Mouse (Mus musculus) hindbrain, embryonic 16.5 days (tissue): ENCODE measurements around the gene Krtap5-3. TPM values are rescaled to one million over a fixed set of nuclear protein-coding genes. Genes with fewer than 3 reads are reported as not detected.

Experiments
- ATAC-seq: fragments of 200-750 bp; cut with Nextera tagmentation; 2 replicates; pipeline ENCODE4 v1.8.0; 2017; ENCODE audit warnings: moderate TSS enrichment, moderate library complexity
- H3K27ac ChIP-seq: fragments of 300-500 bp; sonication (generic); 2 replicates; pipeline ENCODE4 v1.5.1; 2014; ENCODE audit warnings: low read depth, mild to moderate bottlenecking, control low read depth, low read length, moderate library complexity
- H3K27me3 ChIP-seq: fragments of 300-500 bp; sonication (generic); replicated peaks from 2 replicates; pipeline ENCODE4 v1.6.1; 2014; ENCODE audit warnings: low read length; ENCODE audit not compliant: control insufficient read depth, insufficient read depth
- H3K36me3 ChIP-seq: fragments of 300-500 bp; sonication (generic); 2 replicates; pipeline ENCODE4 v1.6.1; 2014; ENCODE audit warnings: mild to moderate bottlenecking, low read length, moderate library complexity, mixed read lengths; ENCODE audit not compliant: control insufficient read depth, insufficient read depth
- H3K4me1 ChIP-seq: fragments of 300-500 bp; sonication (generic); 2 replicates; pipeline ENCODE4 v1.6.1; 2014; ENCODE audit warnings: low read depth, low read length; ENCODE audit not compliant: control insufficient read depth, insufficient read depth
- H3K4me2 ChIP-seq: fragments of 300-500 bp; sonication (generic); 2 replicates; pipeline ENCODE4 v1.6.1; 2014; ENCODE audit warnings: mild to moderate bottlenecking, low read length, control low read depth, moderate library complexity
- H3K4me3 ChIP-seq: fragments of 300-500 bp; sonication (generic); 2 replicates; pipeline ENCODE4 v1.5.1; 2014; ENCODE audit warnings: mild to moderate bottlenecking, low read length, control low read depth, moderate library complexity
- H3K9ac ChIP-seq: fragments of 300-500 bp; sonication (generic); 2 replicates; pipeline ENCODE4 v1.6.1; 2014; ENCODE audit warnings: low read depth, mild to moderate bottlenecking, control low read depth, low read length, moderate library complexity
- H3K9me3 ChIP-seq: fragments of 300-500 bp; sonication (generic); 2 replicates; pipeline ENCODE4 v1.6.1; 2014; ENCODE audit warnings: mild to moderate bottlenecking, low read length, moderate library complexity; ENCODE audit not compliant: control insufficient read depth
- WGBS: fragments of 180-500 bp; shearing (Covaris S2); extraction: QIAGEN DNeasy Blood & Tissue Kit; methylation state at CpG from one replicate; pipeline ENCODE4 v1.1.7; 2014; 5-methylcytosine and 5-hydroxymethylcytosine counted together
- polyA plus RNA-seq: library from polyadenylated mRNA; unstranded; fragments of >200 nt; fragmentation: Nextera tagmentation; extraction: Ambion mirVana; gene quantifications from 2 replicates; pipeline ENCODE4 v1.2.1, GENCODE M21; 2015

Gene Krtap5-3
- polyA plus RNA-seq, 1 experiment from 2014 or later: not detected

- H3K27me3 ChIP-seq: no peaks in the 10 kb centered on the region
- H3K4me2 ChIP-seq: no peak within 1 kb of the TSS
- no peak within 1 kb of the TSS for H3K4me3 ChIP-seq
- no peak within 1 kb of the TSS for H3K9ac ChIP-seq
- no peak within 1 kb of the TSS for H3K27ac ChIP-seq
- no peaks in the 10 kb centered on the region for H3K36me3 ChIP-seq
- H3K4me1 ChIP-seq: no peaks in the 10 kb centered on the region
- no peak for ATAC-seq
- 44% methylated on average over 2 of the region's 2 CpGs for WGBS
- peaks cover 4% of the 10 kb centered on the region; the same call in 1 of the 2 replicates for H3K9me3 ChIP-seq
Observed at GRCm38 (mm10) chr7:142240978-142241377, 39.8 kb downstream of the Krtap5-3 start, which contains the start of gene Gm40460. TSS of gene Gm40460 (minus strand) at chr7:142241078.

GRCm38 (mm10) chr7:142249824-142250223 is 48.7 kb downstream of the Krtap5-3 start:
- no peaks in the 10 kb centered on the region for H3K27me3 ChIP-seq
- no peak overlapping the region for H3K4me3 ChIP-seq
- no peak for ATAC-seq
- no peak overlapping the region for H3K9ac ChIP-seq
- H3K36me3 ChIP-seq: no peaks in the 10 kb centered on the region
- no peaks in the 10 kb centered on the region for H3K9me3 ChIP-seq
- no peak overlapping the region for H3K27ac ChIP-seq
- WGBS: 0% methylated on average over 1 of the region's 1 CpGs
- no peak overlapping the region for H3K4me2 ChIP-seq
- no peaks in the 10 kb centered on the region for H3K4me1 ChIP-seq

Other genes starting within 250 kb of the Krtap5-3 start
- 52.7 and 55.9 TPM in 2 replicates for gene Mob2, start 140.3 kb upstream of the Krtap5-3 start, polyA plus RNA-seq
- 109 and 117 TPM in 2 replicates for gene Dusp8, start 105.5 kb upstream of the Krtap5-3 start, polyA plus RNA-seq
- gene Gm45618, start 80.6 kb upstream of the Krtap5-3 start, polyA plus RNA-seq: 0.25 TPM in 2 replicates
- gene Gm39115, start 65.3 kb upstream of the Krtap5-3 start, polyA plus RNA-seq: 0.24 TPM in 2 replicates
- gene Gm45337, start 56.8 kb upstream of the Krtap5-3 start, polyA plus RNA-seq: not detected in 2 replicates
- not detected in 2 replicates for gene Gm29735, start 44.3 kb upstream of the Krtap5-3 start, polyA plus RNA-seq
- gene Gm4553, start 35.6 kb upstream of the Krtap5-3 start, polyA plus RNA-seq: not detected in 2 replicates
- not detected in 2 replicates for gene Krtap5-2, start 25.4 kb upstream of the Krtap5-3 start, polyA plus RNA-seq
- gene Gm10153, start 11.0 kb upstream of the Krtap5-3 start, polyA plus RNA-seq: not detected in 2 replicates
- not detected in 2 replicates for gene Gm7579, start 10.5 kb downstream of the Krtap5-3 start, polyA plus RNA-seq
- gene Krtap5-5, start 28.6 kb downstream of the Krtap5-3 start, polyA plus RNA-seq: not detected in 2 replicates
- gene Gm40460, start 39.7 kb downstream of the Krtap5-3 start, polyA plus RNA-seq: not detected in 2 replicates
- gene Gm2431, start 57.0 kb downstream of the Krtap5-3 start, polyA plus RNA-seq: not detected in 2 replicates
- gene Gm4559, start 73.0 kb downstream of the Krtap5-3 start, polyA plus RNA-seq: not detected in 2 replicates
- not detected in 2 replicates for gene Krtap5-1, start 95.8 kb downstream of the Krtap5-3 start, polyA plus RNA-seq
- not detected in 2 replicates for gene Krtap5-4, start 102.2 kb downstream of the Krtap5-3 start, polyA plus RNA-seq
- 13.3 and 14.9 TPM in 2 replicates for gene Ifitm10, start 172.4 kb downstream of the Krtap5-3 start, polyA plus RNA-seq
- gene Gm49369, start 181.3 kb downstream of the Krtap5-3 start, polyA plus RNA-seq: 6.4 TPM in 1 of 2 replicates, not detected in the other
- gene Ctsd, start 186.7 kb downstream of the Krtap5-3 start, polyA plus RNA-seq: 356 and 378 TPM in 2 replicates
- not detected in 2 replicates for gene Syt8, start 233.5 kb downstream of the Krtap5-3 start, polyA plus RNA-seq
- 2.0 and 22.5 TPM in 2 replicates for gene Tnni2, start 240.4 kb downstream of the Krtap5-3 start, polyA plus RNA-seq